Mouse (Mus musculus): ENCODE measurements at regions not wholly inside any gene's neighbourhood (a gene's known extent, or its start where the extent isn't known, plus 50 kb on each side); places are given as distances from the start of the nearest gene placed in this dataset.

DNA sequence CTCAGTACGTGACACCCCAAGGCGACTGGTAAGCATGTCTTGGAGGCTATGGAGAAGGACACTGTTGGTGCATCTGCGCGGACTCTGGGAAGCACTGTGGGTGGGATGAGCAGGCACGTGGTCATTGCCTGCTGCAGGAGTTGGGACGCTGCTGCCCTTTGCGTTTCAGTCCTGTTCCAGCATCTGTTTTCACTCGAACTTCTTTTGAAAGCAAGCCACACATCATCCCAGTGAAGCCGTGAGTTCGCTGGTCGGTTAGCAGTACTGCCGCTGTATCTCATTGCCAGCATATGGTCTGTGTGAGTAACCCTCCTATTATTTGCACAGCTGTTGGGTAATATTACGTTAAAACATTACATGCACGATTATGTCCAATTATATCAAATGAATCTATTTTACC lies 128.1 kb upstream of the C9orf72 start:
- no peak for TF ChIP-seq EP300 (IDR thresholded peaks at IDR 0.05; ENCODE audit: low read depth)
- TF ChIP-seq CTCF (IDR thresholded peaks at IDR 0.05; ENCODE audit: low read depth), result no peak
